Mouse (Mus musculus) retina, embryonic 14.5 days (tissue): ENCODE results near the gene Klrb1f.
"Not testable (repeated sequence)": the region's sequence is repeated elsewhere in the genome, so short reads cannot be mapped to it uniquely, and the experiment has no call there.

Experiments used
- DNase-seq: peaks from one replicate; pipeline ENCODE4 v3.0.0-alpha.2; 2015; ENCODE audit warnings: low spot score

Klrb1f gene

GRCm38 (mm10) chr6:129048857-129049473 lies 3.3 kb downstream of the Klrb1f start:
- DNase-seq = peak; percentile 53

GRCm38 (mm10) chr6:129049596-129050251 lies 4.0 kb downstream of the Klrb1f start:
- no peak for DNase-seq

- no peak for DNase-seq
Measured at GRCm38 (mm10) chr6:129051086-129051485, 5.4 kb downstream of the Klrb1f start.

- no peak for DNase-seq
Measured at GRCm38 (mm10) chr6:129051731-129052130, 6.0 kb downstream of the Klrb1f start.

- no peak for DNase-seq
Measured at GRCm38 (mm10) chr6:129056237-129056636, 10.5 kb downstream of the Klrb1f start.

- no peak for DNase-seq
Measured at GRCm38 (mm10) chr6:129058013-129058412, 12.3 kb downstream of the Klrb1f start.

- peak; percentile 61 for DNase-seq
Measured at GRCm38 (mm10) chr6:129065407-129065806, 19.7 kb downstream of the Klrb1f start.

GRCm38 (mm10) chr6:129065857-129066256 lies 20.2 kb downstream of the Klrb1f start:
- DNase-seq = peak; percentile 33

GRCm38 (mm10) chr6:129066530-129066929 lies 20.8 kb downstream of the Klrb1f start:
- no peak for DNase-seq

GRCm38 (mm10) chr6:129066986-129067385 lies 21.3 kb downstream of the Klrb1f start:
- DNase-seq = peak; percentile 65

- no peak for DNase-seq
Measured at GRCm38 (mm10) chr6:129085098-129085497, 39.4 kb downstream of the Klrb1f start.

GRCm38 (mm10) chr6:129086031-129086430 lies 40.3 kb downstream of the Klrb1f start:
- not testable (repeated sequence) for DNase-seq

GRCm38 (mm10) chr6:129088161-129088560 lies 42.5 kb downstream of the Klrb1f start:
- DNase-seq = peak; percentile 70

- not testable (repeated sequence) for DNase-seq
Measured at GRCm38 (mm10) chr6:129088596-129088995, 42.9 kb downstream of the Klrb1f start.

- DNase-seq = peak; percentile 66
Measured at GRCm38 (mm10) chr6:129095166-129095565, 49.5 kb downstream of the Klrb1f start.

- DNase-seq = no peak
Measured at GRCm38 (mm10) chr6:129097929-129098328, 52.2 kb downstream of the Klrb1f start.

- DNase-seq = not testable (repeated sequence)
Measured at GRCm38 (mm10) chr6:129100794-129101193, 55.1 kb downstream of the Klrb1f start, which contains the start of gene Clec2e. Gene Clec2e, minus strand, starts transcription at chr6:129100913.

- no peak for DNase-seq
Measured at GRCm38 (mm10) chr6:129101604-129102003, 55.9 kb downstream of the Klrb1f start.

- DNase-seq = no peak
Measured at GRCm38 (mm10) chr6:129102858-129103555, 57.3 kb downstream of the Klrb1f start.
